Mouse (Mus musculus) small intestine, adult 2 months (tissue): ENCODE results near the gene Prss8. TPM values are rescaled to one million over a fixed set of nuclear protein-coding genes. Genes with fewer than 3 reads are reported as not detected.

ENCODE experiments used
- H3K27ac ChIP-seq: fragments of 200-500 bp; 2 replicates; pipeline ENCODE4 v1.5.1; 2012; ENCODE audit warnings: low read depth, low read length, control low read depth, inconsistent platforms; ENCODE audit not compliant: insufficient read depth
- H3K27me3 ChIP-seq: fragments of 200-500 bp; 2 replicates; pipeline ENCODE4 v1.6.1; 2012; ENCODE audit warnings: mild to moderate bottlenecking, moderate library complexity, low read length, inconsistent platforms; ENCODE audit not compliant: control insufficient read depth, insufficient read depth
- H3K36me3 ChIP-seq: fragments of 200-500 bp; 2 replicates; pipeline ENCODE4 v1.6.1; 2012; ENCODE audit warnings: mild to moderate bottlenecking, low read length, control low read depth, inconsistent platforms; ENCODE audit not compliant: control insufficient read depth, insufficient read depth
- H3K4me1 ChIP-seq: fragments of 200-500 bp; 2 replicates; pipeline ENCODE4 v1.6.1; 2012; ENCODE audit warnings: low read length, inconsistent platforms, mixed read lengths; ENCODE audit not compliant: control insufficient read depth, insufficient read depth, insufficient read length
- H3K4me3 ChIP-seq: fragments of 200-500 bp; 2 replicates; pipeline ENCODE4 v1.5.1; 2012; ENCODE audit warnings: low read depth, mild to moderate bottlenecking, control low read depth, inconsistent platforms, low read length, moderate library complexity
- CTCF ChIP-seq: fragments of 200-500 bp; IDR thresholded peaks from 2 replicates; pipeline ENCODE4 v1.5.1; 2012; ENCODE audit warnings: low read depth, mild to moderate bottlenecking, control low read depth, inconsistent platforms, low read length, moderate library complexity, mixed read lengths; ENCODE audit not compliant: insufficient replicate concordance, insufficient read length; ENCODE audit errors: extremely low read depth
- POLR2A ChIP-seq: fragments of 200-500 bp; IDR thresholded peaks from 2 replicates; pipeline ENCODE4 v1.6.1; 2012; ENCODE audit warnings: low read depth, mild to moderate bottlenecking, control low read depth, inconsistent platforms, low read length, moderate library complexity
- WGBS: fragments of 180-500 bp; shearing (Covaris S2); methylation state at CpG from one replicate; pipeline ENCODE4 v1.1.7; 2018; 5-methylcytosine and 5-hydroxymethylcytosine counted together
- polyA plus RNA-seq: library from polyadenylated mRNA; depleted of rRNA; stranded (reverse); fragments of >200 nt; gene quantifications from 2 replicates; pipeline ENCODE4 v1.2.3, GENCODE M21; 2012

The Prss8 gene
- polyA plus RNA-seq, 1 experiment, result 30.0 TPM

- Histone ChIP-seq H3K36me3 (peaks cover 38% of the 10 kb centered on the region), H3K4me3 (no peak within 1 kb of the TSS), H3K4me1 (peaks cover 4% of the 10 kb centered on the region), H3K27me3 (no peaks in the 10 kb centered on the region), H3K27ac (no peak within 1 kb of the TSS)
- TF ChIP-seq CTCF, result no peak
- TF ChIP-seq POLR2A, result no peak
- WGBS, result 8% methylated on average over 4 of the region's 4 CpGs
Observed at GRCm38 (mm10) chr7:127890798-127891197, 39.1 kb downstream of the Prss8 start, which contains the start of gene Prss53. Gene Prss53 (minus strand): TSS chr7:127890970.

- H3K36me3 ChIP-seq, result peaks cover 54% of the 10 kb centered on the region
- no peak for TF ChIP-seq POLR2A
- no peak for TF ChIP-seq CTCF
- H3K27ac ChIP-seq, result no peak overlapping the region
- no peaks in the 10 kb centered on the region for H3K27me3 ChIP-seq
- H3K4me3 ChIP-seq, result no peak overlapping the region
- peaks cover 2% of the 10 kb centered on the region; the same call in 1 of the 2 replicates for H3K4me1 ChIP-seq
- WGBS, result 67% methylated on average over 3 of the region's 3 CpGs
Observed at GRCm38 (mm10) chr7:127888821-127889220, 41.1 kb downstream of the Prss8 start.

- Histone ChIP-seq H3K27ac (no peak overlapping the region), H3K36me3 (peaks cover 60% of the 10 kb centered on the region), H3K27me3 (no peaks in the 10 kb centered on the region), H3K4me3 (no peak overlapping the region), H3K4me1 (peaks cover 4% of the 10 kb centered on the region)
- WGBS, result 86% methylated on average over 3 of the region's 3 CpGs
- TF ChIP-seq POLR2A (no peak), CTCF (no peak)
Observed at GRCm38 (mm10) chr7:127887781-127888180, 42.1 kb downstream of the Prss8 start.

- Histone ChIP-seq H3K4me1 (peaks cover 4% of the 10 kb centered on the region), H3K27ac (no peak overlapping the region), H3K4me3 (no peak overlapping the region), H3K36me3 (peaks cover 66% of the 10 kb centered on the region), H3K27me3 (no peaks in the 10 kb centered on the region)
- TF ChIP-seq CTCF (no peak), POLR2A (no peak)
- 85% methylated on average over 8 of the region's 8 CpGs for WGBS
Observed at GRCm38 (mm10) chr7:127887191-127887590, 42.7 kb downstream of the Prss8 start.

- H3K4me3 ChIP-seq, result no peak overlapping the region
- no peaks in the 10 kb centered on the region for H3K27me3 ChIP-seq
- WGBS, result 90% methylated on average over 6 of the region's 6 CpGs
- H3K36me3 ChIP-seq, result peaks cover 73% of the 10 kb centered on the region
- H3K4me1 ChIP-seq, result peaks cover 4% of the 10 kb centered on the region
- no peak for TF ChIP-seq POLR2A
- no peak for TF ChIP-seq CTCF
- H3K27ac ChIP-seq, result no peak overlapping the region
Observed at GRCm38 (mm10) chr7:127886551-127886950, 43.4 kb downstream of the Prss8 start.

GRCm38 (mm10) chr7:127885951-127886350 lies 44.0 kb downstream of the Prss8 start:
- TF ChIP-seq POLR2A (no peak), CTCF (no peak)
- WGBS, result 34% methylated on average over 6 of the region's 6 CpGs

GRCm38 (mm10) chr7:127880431-127880830 lies 49.5 kb downstream of the Prss8 start:
- no peak overlapping the region for H3K4me3 ChIP-seq
- H3K36me3 ChIP-seq, result peaks cover 66% of the 10 kb centered on the region
- 78% methylated on average over 12 of the region's 12 CpGs for WGBS
- H3K27me3 ChIP-seq, result no peaks in the 10 kb centered on the region
- peaks cover 7% of the 10 kb centered on the region for H3K4me1 ChIP-seq
- H3K27ac ChIP-seq, result no peak overlapping the region
- no peak for TF ChIP-seq CTCF
- no peak for TF ChIP-seq POLR2A

More at GRCm38 (mm10) chr7:127885951-127886350, 44.0 kb downstream of the Prss8 start:
- Histone ChIP-seq H3K4me3 (no peak overlapping the region), H3K36me3 (peaks cover 79% of the 10 kb centered on the region), H3K4me1 (peaks cover 4% of the 10 kb centered on the region), H3K27me3 (no peaks in the 10 kb centered on the region), H3K27ac (no peak overlapping the region)

GRCm38 (mm10) chr7:127879301-127879700 lies 50.6 kb downstream of the Prss8 start:
- no peak for TF ChIP-seq POLR2A
- TF ChIP-seq CTCF, result no peak
- Histone ChIP-seq H3K27me3 (no peaks in the 10 kb centered on the region), H3K27ac (no peak overlapping the region), H3K4me1 (peaks cover 7% of the 10 kb centered on the region), H3K4me3 (no peak overlapping the region), H3K36me3 (peaks cover 57% of the 10 kb centered on the region)
- 97% methylated on average over 9 of the region's 9 CpGs for WGBS
